ENCODE assay signal across 10 mouse cellular contexts in the genomic region with DNA sequence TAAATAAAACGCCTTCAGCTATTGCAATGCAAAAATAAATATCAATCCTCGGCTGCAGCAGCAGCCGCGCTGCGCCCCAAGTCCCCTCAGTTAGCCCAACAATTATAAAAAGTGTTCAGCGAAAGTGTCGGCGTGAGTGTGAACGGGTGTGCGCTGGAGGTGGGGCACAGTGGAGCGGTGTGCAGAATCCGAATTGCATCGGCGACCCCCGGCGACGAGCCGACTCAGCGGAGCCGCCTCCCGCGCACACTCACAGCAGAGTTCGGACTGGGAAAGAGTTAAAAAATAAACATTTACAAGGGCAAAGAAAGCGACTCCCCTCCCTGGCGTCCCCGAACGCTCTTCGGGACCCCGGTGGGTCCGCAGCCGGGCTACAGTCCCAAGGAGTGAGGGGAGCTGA. TPM values are rescaled to one million over a fixed set of nuclear protein-coding genes. Genes with fewer than 3 reads are reported as not detected.
DNase-seq lines count a peak whose midpoint lies in the region; ATAC-seq lines count a peak whose summit lies in the region.
"Had no signal": no experiment of that assay in that cellular context is flagged by ENCODE, and none has a peak within 500 bp of the region (broad histone marks: within the 10 kb centered on the region; RNA-seq: fewer than 3 reads in every experiment).

No protein-coding gene starts in this region.

- H3K4me2 ChIP-seq in lung, embryonic 15.5 days, result peak overlapping the region; percentile 85
- peak overlapping the region; percentile 92 for H3K4me2 ChIP-seq in intestine, embryonic 15.5 days (replicated peaks)
- peak overlapping the region; percentile 93 for H3K4me2 ChIP-seq in neural tube, embryonic 13.5 days

- H3K27me3 ChIP-seq in lung, embryonic 15.5 days, result peaks cover 30% of the 10 kb centered on the region
- H3K27me3 ChIP-seq in forebrain, embryonic 10.5 days (ENCODE audit: poor library complexity, severe bottlenecking), result peaks cover 72% of the 10 kb centered on the region
- peaks cover 34% of the 10 kb centered on the region for H3K27me3 ChIP-seq in intestine, embryonic 15.5 days (replicated peaks)
- H3K27me3 ChIP-seq in neural tube, embryonic 13.5 days, result peaks cover 57% of the 10 kb centered on the region

- no peak for DNase-seq in lung, postnatal 36 days
- no peak for DNase-seq in forebrain, embryonic 10.5 days (ENCODE audit: extremely low spot score, low spot score)
- DNase-seq in adrenal gland, postnatal 36 days, result no peak
- DNase-seq in spleen, adult 18-20 months, result no peak
- no peak for DNase-seq in thymus, postnatal 36 days

- ATAC-seq in lung, embryonic 15.5 days (ENCODE audit: borderline replicate concordance, extremely low read depth, low FRiP score, low TSS enrichment), result peak; percentile 1; the same call in 1 of the 2 replicates
- ATAC-seq in intestine, embryonic 15.5 days, result no peak; the same call in 1 of the 2 replicates
- ATAC-seq in neural tube, embryonic 13.5 days (ENCODE audit: low read depth), result no peak
- ATAC-seq: activated CD4-positive, CD25-positive, alpha-beta regulatory T cell, adult 4 months had no signal

- peaks cover 27% of the 10 kb centered on the region for H3K4me1 ChIP-seq in lung, embryonic 15.5 days
- H3K4me1 ChIP-seq in forebrain, embryonic 10.5 days, result peaks cover 42% of the 10 kb centered on the region
- peaks cover 22% of the 10 kb centered on the region for H3K4me1 ChIP-seq in intestine, embryonic 15.5 days (replicated peaks)
- peaks cover 44% of the 10 kb centered on the region for H3K4me1 ChIP-seq in neural tube, embryonic 13.5 days (replicated peaks)

- no peaks in the 10 kb centered on the region for H3K36me3 ChIP-seq in lung, embryonic 15.5 days
- H3K36me3 ChIP-seq in forebrain, embryonic 10.5 days (replicated peaks), result no peaks in the 10 kb centered on the region
- H3K36me3 ChIP-seq in intestine, embryonic 15.5 days, result no peaks in the 10 kb centered on the region
- H3K36me3 ChIP-seq in neural tube, embryonic 13.5 days, result no peaks in the 10 kb centered on the region

- WGBS in lung, embryonic 15.5 days, result under 1% methylated on average over 31 of the region's 31 CpGs
- WGBS in forebrain, embryonic 10.5 days, result under 1% methylated on average over 31 of the region's 31 CpGs
- under 1% methylated on average over 31 of the region's 31 CpGs for WGBS in intestine, embryonic 15.5 days
- under 1% methylated on average over 31 of the region's 31 CpGs for WGBS in neural tube, embryonic 13.5 days

- H3K9me3 ChIP-seq in lung, embryonic 15.5 days, result no peaks in the 10 kb centered on the region
- H3K9me3 ChIP-seq in forebrain, embryonic 10.5 days, result no peaks in the 10 kb centered on the region
- H3K9me3 ChIP-seq in intestine, embryonic 15.5 days, result no peaks in the 10 kb centered on the region
- no peaks in the 10 kb centered on the region for H3K9me3 ChIP-seq in neural tube, embryonic 13.5 days

- H3K4me3 ChIP-seq in lung, embryonic 15.5 days, result peak overlapping the region; percentile 65
- H3K4me3 ChIP-seq in forebrain, embryonic 10.5 days, result peak overlapping the region; percentile 70
- peak overlapping the region; percentile 66 for H3K4me3 ChIP-seq in intestine, embryonic 15.5 days (replicated peaks)
- H3K4me3 ChIP-seq in neural tube, embryonic 13.5 days, result peak overlapping the region; percentile 68

- peak overlapping the region; percentile 76 for H3K9ac ChIP-seq in lung, embryonic 15.5 days
- H3K9ac ChIP-seq in intestine, embryonic 15.5 days, result peak overlapping the region; percentile 67
- H3K9ac ChIP-seq in neural tube, embryonic 13.5 days, result peak overlapping the region; percentile 89

- H3K27ac ChIP-seq in lung, embryonic 15.5 days, result peak overlapping the region; percentile 85
- H3K27ac ChIP-seq in forebrain, embryonic 10.5 days, result peak overlapping the region; percentile 81
- peak overlapping the region; percentile 76 for H3K27ac ChIP-seq in intestine, embryonic 15.5 days
- peak overlapping the region; percentile 85 for H3K27ac ChIP-seq in neural tube, embryonic 13.5 days (replicated peaks)

RNA-seq across cellular contexts. Expression of a gene that starts 1.1 kb away (rescaled TPM):
- 32.1 and 32.4 TPM in 2 replicates for polyA plus RNA-seq in lung, embryonic 15.5 days (2015; fragmentation: Nextera tagmentation; extraction: Ambion mirVana)
- polyA plus RNA-seq in forebrain, embryonic 10.5 days (2016; fragmentation: Nextera tagmentation; extraction: Ambion mirVana), result 1.5 and 1.6 TPM in 2 replicates
- 14.4 and 16.4 TPM in 2 replicates for polyA plus RNA-seq in intestine, embryonic 15.5 days (2015; fragmentation: Nextera tagmentation; extraction: Ambion mirVana)
- polyA plus RNA-seq in neural tube, embryonic 13.5 days (2015; fragmentation: Nextera tagmentation; extraction: Ambion mirVana), result 10.7 and 11.0 TPM in 2 replicates
- total RNA-seq in adrenal gland, postnatal 36 days (2021), result 10 to 100 TPM; 30.9 to 72.6 TPM
- polyA plus RNA-seq: activated CD4-positive, CD25-positive, alpha-beta regulatory T cell, adult 4 months had no signal

RNA-seq across cellular contexts. Expression of a gene that starts 40.3 kb away (rescaled TPM):
- not detected in 2 replicates for polyA plus RNA-seq in lung, embryonic 15.5 days (2015; fragmentation: Nextera tagmentation; extraction: Ambion mirVana)
- not detected in 2 replicates for polyA plus RNA-seq in forebrain, embryonic 10.5 days (2016; fragmentation: Nextera tagmentation; extraction: Ambion mirVana)
- polyA plus RNA-seq in intestine, embryonic 15.5 days (2015; fragmentation: Nextera tagmentation; extraction: Ambion mirVana), result not detected in 2 replicates
- polyA plus RNA-seq in neural tube, embryonic 13.5 days (2015; fragmentation: Nextera tagmentation; extraction: Ambion mirVana), result not detected in 2 replicates
- not detected for total RNA-seq in adrenal gland, postnatal 36 days (2021)
- polyA plus RNA-seq: activated CD4-positive, CD25-positive, alpha-beta regulatory T cell, adult 4 months; large intestine, adult 2 months had no signal

RNA-seq across cellular contexts. Expression of a gene that starts 54.7 kb away (rescaled TPM):
- 68.4 and 73.0 TPM in 2 replicates for polyA plus RNA-seq in lung, embryonic 15.5 days (2015; fragmentation: Nextera tagmentation; extraction: Ambion mirVana)
- polyA plus RNA-seq in forebrain, embryonic 10.5 days (2016; fragmentation: Nextera tagmentation; extraction: Ambion mirVana), result 48.8 and 49.5 TPM in 2 replicates
- 63.6 and 72.2 TPM in 2 replicates for polyA plus RNA-seq in intestine, embryonic 15.5 days (2015; fragmentation: Nextera tagmentation; extraction: Ambion mirVana)
- polyA plus RNA-seq in neural tube, embryonic 13.5 days (2015; fragmentation: Nextera tagmentation; extraction: Ambion mirVana), result 43.4 and 43.8 TPM in 2 replicates
- 10 to 100 TPM; 38.6 to 53.1 TPM for total RNA-seq in adrenal gland, postnatal 36 days (2021)
